Mouse (Mus musculus) testis, adult 2 months (tissue): ENCODE measurements around the gene Aif1.

Experiments
- CTCF ChIP-seq: fragments of 200-500 bp; IDR thresholded peaks from 2 replicates; pipeline ENCODE4 v1.5.1; 2012; ENCODE audit warnings: low read depth, mild to moderate bottlenecking, inconsistent platforms, low read length, moderate library complexity; ENCODE audit not compliant: control insufficient read depth, insufficient read depth, insufficient replicate concordance
- POLR2A ChIP-seq: fragments of 200-500 bp; IDR thresholded peaks from 2 replicates; pipeline ENCODE4 v1.6.1; 2012; ENCODE audit warnings: low read depth, mild to moderate bottlenecking, inconsistent platforms, low read length, moderate library complexity; ENCODE audit not compliant: control insufficient read depth

DNA sequence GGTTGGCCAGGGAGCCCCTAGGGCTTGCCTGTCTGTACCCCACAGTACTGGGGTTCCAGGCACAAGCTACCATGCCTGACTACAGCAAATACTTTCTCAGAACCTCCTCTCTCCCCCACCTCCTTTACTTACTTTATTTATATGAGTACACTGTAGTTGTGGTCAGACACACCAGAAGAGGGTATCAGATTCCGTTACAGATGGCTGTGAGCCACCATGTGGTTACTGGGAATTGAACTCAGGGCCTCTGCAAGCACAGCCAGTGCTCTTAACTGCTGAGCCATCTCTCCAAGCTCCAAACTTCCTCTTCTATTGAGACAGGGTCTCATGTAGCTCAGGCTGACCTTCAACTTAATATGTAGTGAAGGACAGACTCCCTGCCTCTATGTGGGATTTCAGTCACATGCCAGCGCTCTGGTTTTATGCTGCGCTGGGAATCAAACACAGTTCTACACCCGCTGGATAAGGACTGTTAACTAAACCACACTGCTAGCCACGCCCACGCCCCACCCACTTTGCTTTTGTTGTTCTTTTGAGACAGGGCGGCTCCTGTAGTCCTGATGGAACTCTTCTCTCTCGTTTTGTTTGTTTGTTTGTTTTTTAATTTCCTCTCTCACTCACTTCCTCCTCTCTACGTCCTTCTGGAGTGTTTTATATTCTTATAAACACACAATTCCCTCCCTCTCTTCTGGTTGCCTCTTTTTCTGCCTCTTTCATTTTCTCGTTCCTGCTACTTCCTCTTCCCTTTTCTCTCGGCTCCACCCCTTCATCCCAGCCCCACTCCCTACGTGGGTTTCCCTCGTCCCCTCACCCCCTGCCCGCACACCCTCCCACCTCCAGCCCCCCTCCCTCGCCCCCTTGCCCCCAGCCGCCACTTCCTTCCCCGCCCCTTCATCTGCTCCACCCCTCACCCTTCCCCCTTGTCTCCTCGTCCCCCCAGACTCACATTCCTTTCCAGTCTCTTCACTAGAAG is 10.1 kb upstream of the Aif1 start:
- TF ChIP-seq CTCF (no peak), POLR2A (no peak)
